Mouse (Mus musculus) right cerebral cortex, adult 18-20 months (tissue): ENCODE results near the gene Slc22a4.
A peak's percentile ranks its signal among the peaks of the same experiment; 100 is the strongest.
"Not testable (repeated sequence)": the region's sequence is repeated elsewhere in the genome, so short reads cannot be mapped to it uniquely, and the experiment has no call there.

ENCODE experiments used
- DNase-seq: peaks from one replicate; pipeline ENCODE4 v3.0.0; 2022; ENCODE audit warnings: mixed read lengths

Slc22a4 gene

GRCm38 (mm10) chr11:54056132-54056531, 28.2 kb upstream of the Slc22a4 start:
- no peak for DNase-seq

- peak; percentile 65 for DNase-seq
These were observed 26.4 kb upstream of the Slc22a4 start for GRCm38 (mm10) chr11:54054257-54054656.

- DNase-seq: no peak
These were observed 25.2 kb upstream of the Slc22a4 start for GRCm38 (mm10) chr11:54053090-54053489.

GRCm38 (mm10) chr11:54052128-54052527, 24.2 kb upstream of the Slc22a4 start:
- DNase-seq: no peak

- DNase-seq: no peak
These were observed 23.3 kb upstream of the Slc22a4 start for GRCm38 (mm10) chr11:54051161-54051560.

DNA sequence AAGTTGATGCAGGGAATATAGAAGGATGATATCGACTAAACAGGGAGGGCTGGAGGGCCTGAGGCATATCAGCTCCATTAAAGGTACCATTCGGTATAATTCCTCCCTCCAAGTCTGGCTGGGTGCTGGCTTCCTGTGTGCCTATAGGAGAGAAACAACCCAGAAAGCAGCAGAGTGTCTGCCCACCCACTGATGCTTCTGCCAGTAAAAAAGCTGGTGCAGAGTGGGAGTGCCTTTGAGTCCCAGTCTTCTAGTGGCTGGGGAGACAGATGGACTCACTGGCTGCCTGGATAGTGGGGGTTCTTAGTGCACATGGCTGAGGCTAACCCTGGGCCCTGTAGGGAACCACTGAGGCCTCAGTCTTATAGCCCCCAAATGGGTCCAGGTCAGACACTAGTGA, 22.3 kb upstream of the Slc22a4 start:
- peak; percentile 51 for DNase-seq

- no peak for DNase-seq
These were observed 12.8 kb upstream of the Slc22a4 start for GRCm38 (mm10) chr11:54040676-54041075.

DNA sequence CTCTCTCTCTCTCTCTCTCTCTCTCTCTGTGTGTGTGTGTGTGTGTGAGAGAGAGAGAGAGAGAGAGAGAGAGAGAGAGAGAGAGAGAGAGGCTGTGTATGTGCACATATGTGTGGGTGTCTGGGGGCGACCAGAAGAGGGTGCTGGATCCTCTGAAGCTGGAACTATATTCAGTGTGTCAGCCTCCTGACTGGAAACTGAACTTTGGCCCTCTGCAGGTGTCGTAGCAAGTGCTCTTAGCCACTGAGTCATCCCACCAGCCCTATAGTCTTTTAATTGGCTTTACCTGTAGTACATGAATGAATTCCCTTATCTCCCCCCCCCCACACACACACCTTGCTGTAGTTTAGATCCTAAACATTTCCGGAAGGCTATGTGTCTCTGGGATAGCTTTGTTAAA, 5.0 kb upstream of the Slc22a4 start:
- not testable (repeated sequence) for DNase-seq

GRCm38 (mm10) chr11:54028997-54029396, 1.1 kb upstream of the Slc22a4 start:
- no peak for DNase-seq

GRCm38 (mm10) chr11:54027131-54028043, 503 bp downstream of the Slc22a4 start:
- DNase-seq: no peak

DNA sequence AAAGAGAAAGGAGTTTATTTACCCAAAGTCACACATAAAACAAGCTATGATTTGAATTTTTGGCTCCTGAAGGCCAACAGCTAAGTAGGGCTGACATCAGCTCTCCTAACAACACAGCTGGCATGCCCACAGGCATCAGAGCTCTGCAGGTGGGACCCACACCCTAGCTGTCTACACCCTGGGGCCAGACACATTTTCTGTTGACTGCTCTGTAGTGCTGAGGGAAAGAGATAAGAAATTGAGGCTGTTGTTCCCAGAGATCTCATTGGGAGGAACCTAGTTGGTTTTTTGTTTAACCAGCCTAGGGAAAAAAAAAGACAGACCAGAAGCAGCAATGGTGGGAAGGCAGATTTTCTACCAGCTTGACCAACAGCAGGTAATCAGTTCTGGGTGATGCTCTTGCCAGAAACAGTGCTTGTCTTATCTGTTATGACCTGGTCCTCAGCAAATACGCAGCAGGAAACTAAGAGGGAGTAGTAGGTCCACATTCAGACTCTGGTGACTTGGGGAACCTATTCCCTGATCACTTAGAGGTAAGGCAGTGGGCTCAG, 1.3 kb downstream of the Slc22a4 start:
- DNase-seq: no peak

GRCm38 (mm10) chr11:54021396-54022093, 6.3 kb downstream of the Slc22a4 start:
- no peak for DNase-seq

DNA sequence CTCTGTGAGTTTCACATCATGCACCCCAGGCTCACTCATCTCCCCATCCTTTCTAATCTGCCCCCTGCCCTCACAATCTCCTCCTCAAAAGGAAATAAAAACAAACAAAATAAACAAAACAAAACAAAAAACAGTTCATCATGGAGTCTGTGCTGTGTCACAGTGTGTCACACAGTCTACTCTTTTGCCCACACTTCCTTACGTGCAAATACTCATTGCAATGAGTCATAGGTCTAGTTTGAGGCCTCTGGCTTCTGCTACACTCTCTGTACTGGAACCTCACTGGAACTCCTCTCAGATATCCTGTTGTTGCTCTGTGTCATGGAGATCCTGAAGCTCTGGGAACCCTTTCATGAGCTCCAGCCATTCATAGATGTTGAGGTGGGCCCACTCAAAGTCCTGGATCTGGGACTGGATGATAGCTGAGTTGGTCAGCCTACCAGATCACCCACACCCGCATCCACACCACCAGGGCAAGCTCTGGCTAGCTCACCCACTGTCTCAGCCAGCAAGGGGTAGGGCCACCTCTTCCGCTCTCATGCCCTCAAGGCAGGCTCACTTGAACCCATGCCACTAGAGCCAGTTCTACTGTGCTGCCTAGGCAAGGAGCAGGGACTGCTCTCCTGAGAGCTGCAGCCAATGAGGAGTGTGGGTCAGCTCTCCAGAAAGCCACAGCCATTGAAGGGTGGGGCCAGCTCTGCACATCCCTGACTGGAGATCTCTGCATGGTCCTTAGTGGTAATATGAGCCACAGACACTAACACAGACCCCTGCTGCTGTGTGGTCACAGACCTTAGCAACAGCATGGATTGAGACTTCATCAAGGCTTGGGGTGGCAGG, 8.8 kb downstream of the Slc22a4 start:
- no peak for DNase-seq

DNA sequence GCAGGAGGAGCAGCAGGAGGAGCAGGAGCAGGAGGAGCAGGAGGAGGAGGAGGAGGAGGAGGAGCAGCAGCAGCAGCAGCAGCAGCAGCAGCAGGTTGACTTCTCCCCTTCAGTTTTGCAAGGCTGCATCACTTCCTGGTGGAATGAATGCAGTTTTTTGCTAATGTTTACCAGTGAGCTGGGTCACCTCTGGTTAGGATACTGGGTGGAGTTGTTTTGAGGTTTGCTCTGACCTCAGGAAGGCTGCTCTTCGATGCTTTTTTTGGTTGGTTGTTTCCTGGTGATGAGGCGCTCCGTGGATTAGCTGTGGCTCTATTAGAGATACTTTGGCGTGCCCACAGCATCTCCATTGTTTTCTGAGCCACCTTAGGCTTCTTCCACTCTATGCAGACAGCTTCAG, 10.3 kb downstream of the Slc22a4 start:
- no peak for DNase-seq

- DNase-seq: no peak
These were observed 11.8 kb downstream of the Slc22a4 start for GRCm38 (mm10) chr11:54016051-54016450.

DNA sequence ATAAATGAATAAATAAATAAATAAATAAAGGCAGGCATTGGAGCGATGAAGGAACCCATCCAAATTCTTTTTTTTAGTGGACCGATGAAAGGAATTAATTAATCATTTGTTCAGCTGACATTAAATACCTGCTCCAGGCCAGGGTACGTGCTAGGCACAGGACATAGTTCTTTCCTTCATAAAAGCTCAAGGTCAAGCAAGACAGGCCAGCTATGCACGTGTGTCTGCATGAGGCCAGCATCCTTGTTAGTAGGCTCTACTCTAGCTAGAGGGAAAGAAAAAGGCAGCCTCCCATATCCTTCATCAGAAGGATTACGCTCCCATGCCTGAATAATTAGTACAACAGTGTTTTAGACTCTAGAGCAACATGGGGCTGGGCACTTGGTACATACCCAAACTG, 14.9 kb downstream of the Slc22a4 start:
- no peak for DNase-seq

GRCm38 (mm10) chr11:54011255-54011654, 16.6 kb downstream of the Slc22a4 start:
- no peak for DNase-seq

- DNase-seq: no peak
These were observed 19.4 kb downstream of the Slc22a4 start for GRCm38 (mm10) chr11:54008416-54008920.

DNA sequence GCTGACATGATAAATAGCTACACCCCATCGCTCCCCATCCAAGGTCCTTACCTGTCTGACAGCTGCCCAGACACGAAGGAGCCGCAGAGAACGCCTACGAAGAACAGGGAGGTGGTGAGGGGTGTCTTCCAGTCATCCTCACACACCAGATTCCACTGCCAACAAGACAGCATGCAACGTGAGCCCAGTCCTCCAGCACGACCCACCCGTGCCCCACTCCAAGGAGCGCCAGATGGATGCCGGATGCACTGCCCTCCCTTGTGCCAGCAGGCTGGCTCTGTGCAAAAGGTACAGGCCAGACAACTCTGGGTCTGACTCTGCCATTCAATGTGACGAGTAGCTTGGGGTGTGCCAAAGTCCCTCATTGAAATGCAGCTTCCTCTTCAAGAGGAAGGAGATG, 20.2 kb downstream of the Slc22a4 start:
- no peak for DNase-seq

DNA sequence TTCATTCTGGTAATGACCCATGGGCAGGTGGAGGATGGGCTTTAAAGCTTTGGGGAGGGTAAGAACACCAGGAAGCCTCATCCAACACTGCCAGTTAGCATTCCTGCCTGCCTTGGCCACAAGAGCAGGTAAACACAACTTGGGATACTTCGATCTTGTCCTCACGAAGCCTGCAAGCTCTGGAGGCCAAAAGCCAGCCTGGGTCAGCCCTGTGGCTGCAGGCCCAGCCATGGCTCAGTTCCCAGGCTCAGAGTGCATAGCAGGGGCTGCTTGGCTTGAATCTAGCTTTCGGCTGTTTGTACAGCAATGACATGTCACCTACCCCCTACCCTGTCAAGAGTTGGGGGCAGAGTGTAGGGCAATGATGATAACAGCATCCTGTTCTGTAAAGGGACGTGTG, 21.0 kb downstream of the Slc22a4 start:
- DNase-seq: no peak

DNA sequence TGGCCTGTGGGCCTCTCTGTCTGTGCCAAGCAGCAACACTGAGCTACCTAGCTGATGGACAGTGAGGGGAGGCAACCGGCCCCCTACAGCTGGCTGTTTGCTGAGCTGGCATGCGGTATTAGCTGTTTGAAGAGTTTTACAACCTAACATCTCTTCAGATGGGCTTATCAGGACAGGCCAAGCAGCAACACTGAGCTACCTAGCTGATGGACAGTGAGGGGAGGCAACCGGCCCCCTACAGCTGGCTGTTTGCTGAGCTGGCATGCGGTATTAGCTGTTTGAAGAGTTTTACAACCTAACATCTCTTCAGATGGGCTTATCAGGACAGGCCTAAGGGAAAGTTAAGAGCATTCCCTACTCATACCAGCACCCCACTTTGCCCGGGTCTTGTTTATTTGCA, 21.5 kb downstream of the Slc22a4 start:
- DNase-seq: not testable (repeated sequence)

- no peak for DNase-seq
These were observed 23.2 kb downstream of the Slc22a4 start for GRCm38 (mm10) chr11:54004734-54005133.

DNA sequence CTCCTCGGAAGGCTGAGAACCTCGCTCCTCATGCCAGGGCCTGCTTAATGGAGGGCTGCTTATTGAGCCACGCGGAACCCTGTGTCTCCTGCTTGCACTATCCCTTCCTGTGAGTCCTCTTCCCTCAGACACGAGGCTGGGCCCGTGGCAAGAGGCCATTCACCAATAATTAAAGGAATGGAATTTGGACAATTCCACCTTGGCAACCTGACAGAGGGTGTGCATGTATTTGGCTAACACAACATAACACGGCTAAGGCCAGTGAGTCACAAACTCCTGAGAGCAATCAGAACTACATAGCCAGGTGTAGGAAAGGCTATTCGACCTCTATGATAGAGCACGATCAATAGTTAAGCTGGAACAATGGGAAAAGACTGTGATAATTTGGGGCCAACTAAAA, 23.7 kb downstream of the Slc22a4 start:
- no peak for DNase-seq
